In genomic region chr4:88082381-88082780, GRCm38 (mm10) we compare ENCODE assay signal across 16 mouse cellular contexts.
"Had no signal": no experiment of that assay in that cellular context is flagged by ENCODE, and none has a peak within 500 bp of the region (broad histone marks: within the 10 kb centered on the region; RNA-seq: fewer than 3 reads in every experiment).

No protein-coding gene starts in this region.

- H3K9me3 ChIP-seq: intestine, embryonic 15.5 days; limb, embryonic 10.5 days; midbrain, embryonic 15.5 days; neural tube, embryonic 13.5 days; stomach, embryonic 15.5 days had no signal

- H3K27me3 ChIP-seq: intestine, embryonic 15.5 days; midbrain, embryonic 15.5 days; neural tube, embryonic 13.5 days; stomach, embryonic 15.5 days had no signal

- ATAC-seq: intestine, embryonic 15.5 days; lung, postnatal 0 days; midbrain, embryonic 15.5 days had no signal

- H3K4me3 ChIP-seq: intestine, embryonic 15.5 days; layer of hippocampus, adult 2 months; limb, embryonic 10.5 days; midbrain, embryonic 15.5 days; neural tube, embryonic 13.5 days; stomach, embryonic 15.5 days had no signal

- H3K27ac ChIP-seq: intestine, embryonic 15.5 days; layer of hippocampus, adult 2 months; limb, embryonic 10.5 days; midbrain, embryonic 15.5 days; neural tube, embryonic 13.5 days; stomach, embryonic 15.5 days had no signal

- DNase-seq: kidney, adult 18-20 months; kidney, postnatal 10 days; kidney, postnatal 4 days; lung, adult 2 months; lung, postnatal 36 days; right cerebral cortex, postnatal 14 days; thymus, adult 2 months; thymus, postnatal 25 days had no signal

- H3K9ac ChIP-seq: intestine, embryonic 15.5 days; midbrain, embryonic 15.5 days; neural tube, embryonic 13.5 days; stomach, embryonic 15.5 days had no signal

- H3K4me2 ChIP-seq: intestine, embryonic 15.5 days; midbrain, embryonic 11.5 days; midbrain, embryonic 15.5 days; neural tube, embryonic 13.5 days; stomach, embryonic 15.5 days had no signal

- H3K4me1 ChIP-seq: intestine, embryonic 15.5 days; midbrain, embryonic 15.5 days; neural tube, embryonic 13.5 days; stomach, embryonic 15.5 days had no signal

- H3K36me3 ChIP-seq: intestine, embryonic 15.5 days; limb, embryonic 10.5 days; midbrain, embryonic 15.5 days; neural tube, embryonic 13.5 days; stomach, embryonic 15.5 days had no signal
